ENCODE assay signal across 18 mouse cellular contexts in the genomic region with DNA sequence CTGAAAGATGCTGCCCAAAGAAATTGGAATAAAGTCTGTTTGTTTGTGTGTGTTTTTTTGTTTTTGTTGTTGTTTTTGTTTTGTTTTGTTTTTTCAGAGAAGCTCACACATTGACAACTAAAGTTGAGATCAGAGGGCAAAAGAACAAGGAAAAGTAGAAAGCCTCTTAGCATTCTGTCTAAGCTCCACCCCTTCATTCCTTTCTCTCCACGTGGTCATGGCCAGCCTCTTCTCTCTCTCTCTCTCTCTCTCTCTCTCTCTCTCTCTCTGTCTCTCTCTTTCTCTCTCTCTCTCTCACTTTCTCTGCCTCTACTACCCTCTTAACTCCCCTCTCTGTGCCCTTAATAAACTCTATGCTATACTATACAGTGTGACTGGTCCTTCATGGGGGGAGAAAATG.
"Had no signal": no experiment of that assay in that cellular context is flagged by ENCODE, and none has a peak within 500 bp of the region (broad histone marks: within the 10 kb centered on the region; RNA-seq: fewer than 3 reads in every experiment).

No protein-coding gene starts in this region.

- H3K4me3 ChIP-seq: layer of hippocampus, adult 2 months; left cerebral cortex, adult 2 months; liver, embryonic 13.5 days; neural tube, embryonic 13.5 days; stomach, embryonic 15.5 days had no signal

- DNase-seq: kidney, adult 2 months; kidney, postnatal 25 days; layer of hippocampus, adult 9-11 months; layer of hippocampus, postnatal 36 days; liver, embryonic 13.5 days; lung, adult 2 months; lung, postnatal 14 days; midbrain, embryonic 14.5 days; retina, postnatal 1 day; right cerebral cortex, postnatal 25 days; spleen, adult 18-20 months; thymus, postnatal 25 days had no signal

- H3K36me3 ChIP-seq: liver, embryonic 13.5 days; neural tube, embryonic 13.5 days; stomach, embryonic 15.5 days had no signal

- H3K9me3 ChIP-seq: neural tube, embryonic 13.5 days; stomach, embryonic 15.5 days had no signal

- H3K4me2 ChIP-seq: liver, embryonic 13.5 days; neural tube, embryonic 13.5 days; stomach, embryonic 15.5 days had no signal

- H3K9ac ChIP-seq: liver, embryonic 13.5 days; neural tube, embryonic 13.5 days; stomach, embryonic 15.5 days had no signal

- H3K27ac ChIP-seq: kidney, postnatal 0 days; layer of hippocampus, adult 2 months; left cerebral cortex, adult 2 months; liver, embryonic 13.5 days; macrophage; neural tube, embryonic 13.5 days; stomach, embryonic 15.5 days had no signal

- H3K4me1 ChIP-seq: liver, embryonic 13.5 days; stomach, embryonic 15.5 days had no signal

- H3K27me3 ChIP-seq: liver, embryonic 13.5 days; neural tube, embryonic 13.5 days; stomach, embryonic 15.5 days had no signal
